Mouse (Mus musculus) lung, adult 2 months (tissue): ENCODE results near the gene Lrig2.

ENCODE experiments used
- CTCF ChIP-seq: fragments of 200-500 bp; IDR thresholded peaks from 2 replicates; pipeline ENCODE4 v1.5.1; 2011; ENCODE audit warnings: mild to moderate bottlenecking, low read length, control low read depth; ENCODE audit not compliant: insufficient read depth
- POLR2A ChIP-seq: fragments of 200-500 bp; IDR thresholded peaks from 2 replicates; pipeline ENCODE4 v1.6.1; 2011; ENCODE audit warnings: low read depth, mild to moderate bottlenecking, control low read depth, low read length, borderline replicate concordance; ENCODE audit errors: extremely low read depth

DNA sequence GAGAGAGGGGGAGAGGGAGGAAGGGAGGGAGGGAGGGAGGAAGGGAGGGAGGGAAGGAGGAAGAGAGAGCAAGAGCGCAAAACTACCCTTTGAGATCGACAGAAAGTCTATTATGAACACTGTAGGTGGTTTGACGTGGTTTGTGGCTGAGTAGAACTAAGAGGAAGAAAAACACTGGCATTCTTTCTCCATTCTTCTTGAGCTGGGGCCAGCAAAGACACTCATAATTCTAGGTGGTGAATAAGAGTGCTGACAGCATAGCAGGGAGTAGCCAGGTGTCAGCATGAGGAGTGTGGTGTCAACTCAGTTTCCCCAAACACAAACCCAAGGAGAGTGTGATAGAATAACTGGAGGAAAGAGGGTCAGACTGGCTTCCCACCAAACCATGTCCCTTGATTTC, 8.8 kb upstream of the Lrig2 start:
- TF ChIP-seq POLR2A (no peak), CTCF (no peak)
